Mouse (Mus musculus) gastrocnemius, postnatal 36 days (tissue): Measurements from ENCODE around the gene Zfp989. TPM values are rescaled to one million over a fixed set of nuclear protein-coding genes. Genes with fewer than 3 reads are reported as not detected.
"Not testable (repeated sequence)": the region's sequence is repeated elsewhere in the genome, so short reads cannot be mapped to it uniquely, and the experiment has no call there.

Experiments used
- DNase-seq, 2 experiments: peaks; one replicate each; pipeline ENCODE4 v3.0.0; 2022
- intact Hi-C: fragments of 180-260 bp; cut with DNase I; formaldehyde crosslinking; loops from one replicate; pipeline ENCODE4 v1.15.1; 2025
- long read RNA-seq, 2 experiments: library from polyadenylated mRNA; stranded (forward); transcript quantifications; one replicate each; pipeline ENCODE4 v2.0.0; 2021
- total RNA-seq, 2 experiments: library from RNA; stranded (reverse); gene quantifications; 2 replicates each; pipeline ENCODE4 v1.2.3; 2021

The Zfp989 gene
- total RNA-seq = not detected
- long read RNA-seq, experiment 1 = 0 reads
- long read RNA-seq, experiment 2 = 0 reads

DNA sequence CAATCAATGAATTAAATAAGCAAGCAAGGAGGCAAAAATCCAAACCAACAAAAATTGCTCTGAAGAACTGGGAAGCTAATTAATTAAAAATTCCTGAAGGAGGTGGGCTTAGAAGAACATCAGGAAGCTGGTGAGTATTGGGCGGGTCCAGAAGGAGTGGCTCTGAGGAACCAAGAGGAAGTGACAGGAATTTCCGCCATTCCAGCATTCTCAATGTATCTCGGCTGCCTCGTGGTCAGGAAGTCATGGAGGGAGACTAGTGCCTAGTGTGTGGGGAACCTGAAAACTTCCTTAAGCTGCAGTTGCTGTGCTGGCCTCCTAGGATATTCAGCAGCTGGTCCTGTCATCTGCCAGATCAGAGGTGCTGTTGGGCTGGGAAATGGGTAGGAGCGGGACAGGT is at the start of gene Zfp989:
TSS of gene Zfp989 (plus strand) at position 220 of the 400 bp plus-strand sequence.
- not testable (repeated sequence) for DNase-seq

GRCm38 (mm10) chr4:146932311-146933082 is 39.3 kb upstream of the Zfp989 start:
- DNase-seq = no peak
- intact Hi-C loops = no loop called here

More for the DNA sequence above, at the start of gene Zfp989:
- intact Hi-C loops = not testable (repeated sequence)

DNA sequence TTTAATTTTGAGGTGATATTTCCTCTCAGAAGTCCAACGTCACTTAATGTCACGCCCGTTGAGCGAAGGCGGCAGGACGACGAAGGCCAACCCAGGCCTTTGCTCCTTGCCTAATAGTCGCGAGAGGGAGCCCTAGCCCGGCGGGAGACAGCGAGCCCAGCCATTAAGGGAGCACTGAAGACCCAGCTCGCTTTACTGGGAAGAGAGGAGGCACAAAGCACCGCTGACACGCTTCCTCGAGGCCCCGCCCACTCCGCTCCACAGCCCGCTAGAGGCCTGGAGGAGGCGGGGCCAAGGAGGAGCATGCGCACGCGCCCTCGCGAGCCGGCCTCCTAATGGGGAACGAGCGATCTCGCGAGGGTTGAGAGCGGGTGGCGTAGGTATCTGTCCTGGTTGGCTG is 30.1 kb upstream of the Zfp989 start:
- intact Hi-C loops, DNase-seq: not testable (repeated sequence)

- intact Hi-C loops, DNase-seq: not testable (repeated sequence)
Measured at GRCm38 (mm10) chr4:146976581-146976980, 4.8 kb downstream of the Zfp989 start.

GRCm38 (mm10) chr4:147018400-147018799 is 46.6 kb downstream of the Zfp989 start:
- DNase-seq, intact Hi-C loops: not testable (repeated sequence)

GRCm38 (mm10) chr4:147021550-147021949 is 49.8 kb downstream of the Zfp989 start, which contains the start of gene Rex2:
Gene Rex2, plus strand, starts transcription at chr4:147021850.
- DNase-seq, intact Hi-C loops: not testable (repeated sequence)

DNA sequence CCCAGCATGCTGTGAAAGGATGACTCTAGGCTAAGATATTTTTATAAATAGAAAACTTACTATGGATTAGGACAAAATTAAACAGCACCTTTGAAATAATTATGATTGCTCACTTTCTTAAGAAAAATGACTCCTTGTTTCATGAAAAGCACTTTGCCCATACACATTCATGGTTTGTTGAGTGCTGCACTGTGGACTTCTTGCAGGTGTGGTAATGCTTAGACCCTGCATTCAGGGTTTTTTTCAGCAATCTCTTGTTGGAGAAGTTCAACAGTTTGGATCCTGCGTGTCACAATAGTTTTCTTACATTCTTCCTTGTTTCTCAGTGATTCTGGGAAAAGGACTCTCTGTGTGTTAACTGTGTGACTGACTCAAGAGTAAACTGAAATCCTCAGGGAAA is 54.6 kb downstream of the Zfp989 start:
- not testable (repeated sequence) for DNase-seq

DNA sequence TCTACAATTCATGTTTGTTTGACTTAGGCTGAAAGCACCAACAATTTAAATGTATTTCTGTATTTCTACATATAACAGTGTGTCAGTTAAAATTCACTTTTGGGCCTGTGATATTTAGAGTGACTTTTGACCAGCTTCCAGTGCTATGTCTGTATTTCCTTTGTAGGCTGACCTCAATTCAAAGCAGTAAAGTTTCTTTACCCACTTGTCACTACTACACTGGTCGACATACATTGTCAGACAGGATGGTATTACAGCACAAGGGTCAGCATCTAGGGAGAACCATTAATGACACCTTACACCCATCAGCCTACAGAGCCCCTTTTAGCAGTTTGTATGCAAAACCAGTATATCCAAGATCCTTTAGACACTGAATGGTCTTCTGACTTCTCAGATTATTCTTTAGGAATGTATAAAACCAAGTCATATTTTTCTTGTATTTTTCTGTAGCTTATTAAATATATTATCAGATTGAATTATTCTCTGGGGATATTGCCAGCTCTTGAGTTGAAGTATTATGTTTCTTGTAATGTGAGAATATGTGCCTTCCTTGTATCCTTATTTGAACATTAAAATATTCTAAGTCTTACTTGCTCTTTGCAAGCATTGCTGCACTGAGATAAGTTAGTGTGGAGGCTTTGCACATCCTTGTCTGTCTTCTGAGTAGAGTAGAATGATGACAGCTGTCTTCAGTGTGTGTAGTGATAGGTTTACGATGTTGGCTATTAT is 59.7 kb downstream of the Zfp989 start:
- intact Hi-C loops, DNase-seq: not testable (repeated sequence)

More for the DNA sequence above, 54.6 kb downstream of the Zfp989 start:
- intact Hi-C loops = not testable (repeated sequence)

Other genes with a start within 250 kb of the Zfp989 start
- not detected for gene Gm21411, start 62.4 kb upstream of the Zfp989 start, total RNA-seq
- gene Rex2, start 49.9 kb downstream of the Zfp989 start, total RNA-seq = under 1 TPM; 0.10 to 0.15 TPM
- gene Zfp991, start 160.1 kb downstream of the Zfp989 start, total RNA-seq = 1 to 10 TPM; 1.4 to 1.7 TPM